Mouse (Mus musculus): ENCODE measurements around the gene Idi1.
"Not testable (repeated sequence)": the region's sequence is repeated elsewhere in the genome, so short reads cannot be mapped to it uniquely, and the experiment has no call there.

Idi1 gene

DNA sequence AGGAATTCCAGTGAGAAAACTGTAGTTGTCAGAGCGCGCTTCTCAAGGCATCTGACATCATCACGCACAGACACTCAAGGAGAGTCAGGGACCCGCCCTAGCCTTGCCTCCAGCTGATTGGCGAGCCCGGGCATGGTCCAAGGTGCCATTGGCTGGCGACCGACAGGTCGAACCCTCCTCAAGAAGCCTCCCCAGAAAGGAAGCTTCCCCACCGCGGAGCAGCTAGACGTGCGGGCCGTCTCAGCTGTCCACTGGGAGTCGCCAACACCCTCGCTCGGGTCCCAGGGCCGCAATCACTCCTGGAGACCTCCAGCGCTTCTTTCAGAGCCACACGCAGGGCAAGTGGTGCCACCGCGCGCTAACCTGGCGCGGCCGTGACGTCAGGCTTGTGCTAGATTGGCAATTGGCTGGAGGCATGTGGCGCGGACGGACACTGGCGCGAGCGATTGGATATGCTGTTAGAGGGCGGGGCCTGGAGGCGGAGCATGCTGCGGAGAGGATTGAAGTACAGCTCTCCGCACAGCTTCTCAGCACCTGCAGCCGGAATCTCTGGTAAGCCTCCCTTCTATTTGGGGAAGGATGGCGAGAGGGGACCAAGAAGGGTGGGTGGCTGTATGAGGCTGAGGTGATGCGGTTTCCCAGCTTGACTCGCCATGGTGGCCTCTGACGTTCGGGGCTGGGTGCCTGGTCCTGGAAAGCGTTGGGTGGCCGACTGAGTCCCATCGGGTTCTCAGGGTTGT is at the start of gene Idi1:
Idi1 (plus strand) TSS at position 57 of the 740 bp plus-strand sequence.
- peak; percentile 94 for DNase-seq (ENCODE audit: low read depth, low spot score)

DNA sequence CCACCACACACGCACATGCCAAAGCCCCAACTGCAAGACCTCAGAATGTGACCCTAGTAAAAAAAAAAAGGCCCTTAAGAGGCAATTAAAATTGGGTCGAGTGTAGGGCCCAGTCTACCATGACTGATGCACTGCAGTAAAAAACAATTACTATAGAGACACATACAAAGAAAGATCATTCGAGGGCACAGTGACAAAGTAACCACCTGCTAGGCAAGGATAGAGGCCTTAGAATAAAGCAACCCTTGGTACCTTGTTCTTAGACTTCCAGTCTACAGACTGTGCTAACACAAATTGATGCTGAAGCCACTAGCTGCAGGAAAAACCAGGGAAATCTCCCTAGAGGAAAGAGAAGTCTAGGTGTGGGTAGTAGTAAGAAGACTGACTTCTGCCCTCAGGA is 46.9 kb upstream of the Idi1 start:
- DNase-seq (ENCODE audit: low read depth, low spot score): no peak

DNA sequence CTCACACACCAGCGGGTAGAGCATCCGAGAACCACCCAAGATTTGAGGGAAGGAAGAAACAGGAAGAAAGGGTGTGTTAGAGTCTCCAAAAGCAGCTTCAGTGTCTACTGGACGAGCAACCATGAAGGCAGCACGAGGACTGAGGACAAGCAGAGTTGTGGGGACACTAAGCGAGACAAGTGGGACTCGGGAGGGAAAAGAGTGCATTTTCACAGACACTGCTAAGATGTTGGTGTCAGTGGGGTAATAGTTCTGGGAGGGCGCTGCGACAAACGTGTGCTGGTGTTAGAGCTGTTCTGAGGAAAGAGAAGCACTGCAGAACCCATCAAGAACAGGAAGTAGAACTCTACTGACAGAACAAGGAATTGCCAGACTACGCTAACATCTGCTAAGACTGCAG is 46.2 kb upstream of the Idi1 start:
- DNase-seq (ENCODE audit: low read depth, low spot score): no peak

DNA sequence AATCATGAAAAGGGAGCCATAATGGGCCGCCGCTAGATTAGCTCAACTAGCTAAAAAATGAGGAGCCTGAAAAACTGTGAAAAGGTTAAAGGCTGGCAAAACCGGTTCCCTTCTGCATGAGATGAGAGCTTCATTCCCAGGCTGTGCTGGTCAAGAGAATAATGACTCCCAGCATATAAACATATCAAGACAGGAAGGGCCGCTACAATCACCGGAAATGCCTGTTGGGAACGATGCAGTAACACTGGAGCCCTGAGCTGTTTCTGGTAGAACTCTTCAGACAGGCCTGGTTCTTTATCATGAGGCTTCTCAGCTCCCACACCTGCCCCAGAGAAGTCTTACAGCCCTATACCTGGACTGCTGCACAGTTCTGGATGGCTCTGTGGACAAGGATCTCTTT is 45.4 kb upstream of the Idi1 start:
- DNase-seq (ENCODE audit: low read depth, low spot score): no peak

DNA sequence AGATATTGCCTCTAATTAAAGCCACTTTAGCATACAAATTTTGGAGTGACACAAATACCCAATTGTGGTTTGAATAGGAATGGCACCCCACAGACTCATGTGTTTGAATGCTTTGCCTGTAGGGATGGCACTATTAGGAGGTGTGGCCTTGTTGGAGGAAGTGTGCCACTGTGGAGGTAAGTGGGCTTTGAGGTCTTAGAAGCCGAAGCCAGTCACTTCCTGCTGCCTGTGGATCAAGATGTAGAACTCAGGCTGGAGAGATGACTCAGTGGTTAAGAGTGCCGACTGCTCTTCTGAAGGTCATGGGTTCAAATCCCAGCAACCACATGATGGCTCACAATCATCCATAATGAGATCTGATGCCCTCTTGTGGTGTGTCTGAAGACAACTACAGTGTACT is 44.4 kb upstream of the Idi1 start:
- DNase-seq (ENCODE audit: low read depth, low spot score): no peak

DNA sequence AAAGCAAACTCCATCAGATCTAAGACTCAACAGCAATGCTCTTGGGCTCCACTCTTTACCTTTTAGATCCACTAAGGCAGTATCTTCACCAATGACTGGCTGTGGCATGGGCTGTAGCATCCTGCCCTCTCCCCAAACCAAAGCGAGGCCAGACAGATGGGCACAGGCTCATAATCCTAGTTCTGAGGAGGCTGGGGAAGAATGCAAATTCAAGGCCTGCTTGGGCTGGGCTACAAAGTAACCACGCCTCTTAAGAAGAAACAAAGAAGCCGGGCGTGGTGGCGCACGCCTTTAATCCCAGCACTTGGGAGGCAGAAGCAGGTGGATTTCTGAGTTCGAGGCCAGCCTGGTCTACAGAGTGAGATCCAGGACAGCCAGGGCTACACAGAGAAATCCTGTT is 43.5 kb upstream of the Idi1 start:
- not testable (repeated sequence) for DNase-seq (ENCODE audit: low read depth, low spot score)

DNA sequence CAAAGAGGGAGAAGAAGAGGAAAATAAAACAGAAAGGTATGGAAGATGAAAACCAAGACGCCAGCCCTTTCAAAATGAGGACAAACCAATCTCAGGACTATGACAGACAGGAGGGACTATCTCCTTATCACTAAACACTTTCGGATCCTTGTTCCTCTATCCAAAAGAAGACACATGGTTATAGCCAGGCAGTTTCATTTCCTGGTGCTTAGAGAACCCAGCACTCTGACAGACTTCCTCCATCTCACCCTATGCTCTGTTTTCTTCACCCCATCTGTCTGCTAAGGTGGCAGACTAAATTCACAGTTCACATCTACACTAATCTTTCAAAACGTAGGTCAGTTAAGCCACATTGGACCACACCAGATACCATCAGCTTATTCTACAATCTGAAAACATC is 43.0 kb upstream of the Idi1 start:
- DNase-seq (ENCODE audit: low read depth, low spot score): no peak

DNA sequence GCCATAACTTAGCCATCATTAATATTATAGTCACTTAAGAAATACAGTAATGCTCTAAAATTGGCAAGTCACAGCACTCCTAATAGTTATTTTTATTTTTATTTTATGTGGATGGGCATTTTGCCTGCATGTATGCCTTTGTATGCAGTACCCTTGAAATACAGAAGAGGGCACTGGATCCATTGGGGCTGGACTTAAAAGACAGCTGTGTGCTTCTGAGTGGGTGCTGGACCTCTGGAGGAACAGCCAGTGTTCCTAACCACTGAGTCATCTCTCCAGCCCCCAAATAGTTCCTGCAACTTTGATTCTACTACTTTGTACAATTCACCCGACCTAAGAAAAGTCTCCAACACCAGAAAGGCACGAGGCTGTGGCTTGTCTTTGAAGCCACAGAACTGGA is 37.6 kb upstream of the Idi1 start:
- no peak for DNase-seq (ENCODE audit: low read depth, low spot score)

DNA sequence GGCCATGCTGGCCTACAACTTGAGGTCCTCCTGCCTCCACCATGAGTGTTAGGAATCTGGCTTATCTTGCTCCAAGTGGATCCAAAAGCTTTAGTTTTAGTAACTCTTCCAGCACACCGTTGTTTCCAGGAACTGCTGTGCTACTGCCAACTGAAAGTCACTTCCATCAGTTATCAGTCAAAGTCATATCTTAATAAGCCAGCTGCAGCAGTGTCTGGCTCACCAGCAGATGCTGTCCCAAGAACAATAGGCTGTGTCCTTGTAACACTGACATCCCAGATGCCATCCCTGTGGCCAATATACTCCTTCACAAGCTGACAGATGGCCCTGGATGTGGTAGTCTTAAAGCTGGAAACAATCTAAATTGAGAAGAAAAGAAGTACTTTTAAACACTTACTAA is 36.0 kb upstream of the Idi1 start:
- no peak for DNase-seq (ENCODE audit: low read depth, low spot score)

DNA sequence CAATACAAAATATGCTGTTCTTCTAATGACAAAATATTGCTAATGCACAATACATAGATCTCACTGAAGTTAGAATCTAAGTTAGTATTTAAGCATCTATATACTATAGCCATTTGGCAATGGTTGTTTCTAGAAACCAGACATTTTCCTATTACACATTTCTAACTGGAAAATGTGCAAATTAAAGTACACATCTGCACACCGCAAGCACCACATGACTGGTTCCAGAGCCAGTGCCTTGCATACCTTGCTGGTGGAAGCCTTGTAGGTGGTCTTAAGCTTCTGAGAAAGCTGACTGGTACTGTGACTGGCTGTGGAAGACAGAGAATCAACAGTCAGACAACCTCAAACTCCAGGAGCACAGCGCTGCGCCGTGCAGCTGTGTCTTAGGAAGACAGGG is 31.9 kb upstream of the Idi1 start:
- DNase-seq (ENCODE audit: low read depth, low spot score): no peak

DNA sequence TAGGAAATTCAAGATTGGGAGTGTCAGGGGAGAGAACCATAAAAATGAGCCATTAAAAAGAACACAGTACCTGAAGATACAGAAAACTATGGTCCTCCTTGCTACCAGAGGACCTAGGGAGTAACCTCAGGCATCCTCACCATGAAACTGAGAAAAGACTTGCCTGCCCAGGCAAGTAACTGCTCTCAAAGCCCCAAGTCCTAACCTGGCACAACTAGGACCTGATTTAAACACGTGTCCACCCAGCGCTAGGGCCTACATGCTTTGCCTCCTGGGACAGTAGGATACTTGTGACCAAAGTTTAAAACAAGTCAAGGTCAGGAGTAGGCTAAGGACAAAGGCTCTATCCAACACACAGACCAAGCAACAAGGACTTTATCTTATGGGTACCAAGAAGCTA is 30.5 kb upstream of the Idi1 start:
- DNase-seq (ENCODE audit: low read depth, low spot score): no peak

DNA sequence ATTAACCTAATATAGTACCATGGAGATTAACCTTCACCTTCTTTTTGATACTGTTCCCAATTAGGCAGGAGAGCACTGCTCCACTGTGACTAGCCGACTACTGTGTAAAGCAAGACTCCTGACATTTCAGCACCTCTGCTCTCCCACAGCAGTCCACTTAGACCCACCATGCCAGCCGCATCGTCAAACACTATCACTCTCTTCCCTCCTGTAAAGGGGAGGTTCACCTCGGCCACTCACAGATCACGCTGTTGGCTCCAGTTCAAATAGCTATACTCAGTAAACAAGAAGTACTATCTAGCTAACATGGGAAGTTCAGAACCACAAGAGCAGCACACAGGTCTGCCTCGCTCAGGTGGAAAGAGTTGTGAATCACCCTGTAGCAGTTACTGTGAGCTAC is 26.8 kb upstream of the Idi1 start:
- DNase-seq (ENCODE audit: low read depth, low spot score): no peak

DNA sequence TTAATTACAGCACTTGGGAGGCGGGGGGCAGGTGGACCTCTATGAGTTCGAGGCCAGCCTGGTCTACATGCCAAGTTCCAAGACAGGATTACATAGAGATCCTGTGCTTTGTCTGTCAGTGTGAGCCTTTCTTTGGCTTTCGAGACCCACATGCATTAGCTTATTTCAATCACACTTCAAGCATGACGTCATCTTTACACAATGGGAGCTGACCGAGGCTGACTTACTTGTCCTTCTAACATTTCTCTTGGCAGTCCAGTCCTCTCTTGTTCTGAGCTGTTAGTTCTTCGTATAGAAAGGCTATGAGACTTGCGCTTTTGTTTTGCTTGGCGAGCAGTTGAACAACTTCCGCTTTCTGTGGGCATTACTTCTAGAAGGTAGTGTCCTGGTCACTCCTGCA is 24.4 kb upstream of the Idi1 start:
- no peak for DNase-seq (ENCODE audit: low read depth, low spot score)

DNA sequence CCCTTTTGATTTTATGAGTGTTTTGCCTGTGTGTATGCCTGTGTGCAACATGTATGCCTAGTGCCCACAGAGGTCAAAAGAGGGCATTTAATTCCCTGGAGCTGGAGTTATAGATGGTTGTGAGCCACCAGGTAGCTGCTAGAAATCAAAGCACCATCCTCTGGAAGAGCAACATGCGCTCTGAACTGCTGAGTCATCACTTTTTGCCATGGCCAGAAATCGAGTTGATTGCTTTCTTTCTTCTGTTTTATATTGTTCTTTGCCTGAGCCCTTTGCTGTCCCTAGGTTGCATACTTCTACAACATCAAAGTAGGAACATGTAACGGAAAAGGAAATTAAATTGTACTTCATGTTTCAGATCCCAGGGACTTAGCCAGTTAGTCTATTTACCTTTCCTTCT is 20.3 kb upstream of the Idi1 start:
- DNase-seq (ENCODE audit: low read depth, low spot score): no peak

DNA sequence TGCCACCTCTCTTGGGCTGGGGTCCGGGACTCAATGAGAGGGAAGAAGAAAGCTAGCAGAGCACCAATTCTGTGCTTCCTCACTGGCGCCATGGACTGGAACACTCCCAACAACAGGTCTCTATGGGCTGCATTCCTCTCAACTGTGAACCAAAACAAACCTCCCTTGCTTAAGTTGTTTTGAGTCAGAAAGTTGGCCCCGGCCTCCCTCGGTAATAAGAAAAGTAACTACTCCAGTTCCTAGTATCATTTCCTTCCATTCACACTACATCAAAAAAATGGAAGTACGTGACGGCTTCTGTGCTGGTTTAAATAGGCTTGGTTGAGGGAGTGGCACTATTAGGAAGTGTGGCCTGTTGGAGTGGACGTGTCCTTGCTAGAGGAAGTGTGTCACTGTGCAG is 18.7 kb upstream of the Idi1 start:
- DNase-seq (ENCODE audit: low read depth, low spot score): no peak

DNA sequence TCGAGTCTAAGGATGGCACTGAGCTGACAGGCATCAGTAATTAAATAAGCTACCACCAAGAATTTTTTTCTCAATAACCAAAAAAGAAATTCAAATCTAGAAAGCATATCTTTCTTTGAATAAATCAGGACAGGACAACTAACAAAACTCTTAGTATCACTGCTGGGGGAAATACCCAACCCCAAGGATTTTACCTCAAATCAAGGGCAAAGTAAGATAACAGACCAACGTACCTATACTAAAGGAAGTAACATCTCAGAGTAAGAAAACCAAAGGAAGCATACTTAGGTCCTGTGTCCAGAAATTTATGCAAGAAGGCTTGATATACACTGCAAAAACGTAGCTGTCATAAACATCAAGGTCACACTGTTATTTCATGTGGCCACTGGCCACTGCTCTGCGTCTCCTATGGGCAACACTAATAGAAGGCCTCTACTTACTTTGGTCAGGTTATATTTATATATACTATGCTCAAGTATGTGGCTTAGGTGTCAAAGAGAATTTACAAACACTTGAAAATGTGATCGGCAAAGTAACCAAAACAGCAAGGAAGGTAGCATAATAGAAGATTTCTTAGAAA is 15.6 kb upstream of the Idi1 start:
- DNase-seq (ENCODE audit: low read depth, low spot score): no peak

DNA sequence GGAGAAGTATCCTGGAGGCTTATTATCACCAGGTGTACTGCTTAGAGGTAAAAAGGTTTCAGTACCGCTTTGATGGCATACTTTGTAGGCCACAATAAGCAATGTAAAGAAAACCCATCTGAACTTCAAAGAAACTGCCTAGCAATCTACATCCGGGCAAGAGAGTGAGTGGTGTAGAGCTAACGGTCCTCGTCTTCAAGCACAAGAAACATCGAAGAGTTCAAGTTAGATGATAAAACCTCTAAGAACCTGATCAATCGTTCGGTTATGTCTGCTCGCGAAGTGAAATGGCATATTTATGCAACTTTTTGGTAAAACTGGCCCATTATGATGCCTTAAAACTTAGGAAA is 15.2 kb upstream of the Idi1 start:
- no peak for DNase-seq (ENCODE audit: low read depth, low spot score)

DNA sequence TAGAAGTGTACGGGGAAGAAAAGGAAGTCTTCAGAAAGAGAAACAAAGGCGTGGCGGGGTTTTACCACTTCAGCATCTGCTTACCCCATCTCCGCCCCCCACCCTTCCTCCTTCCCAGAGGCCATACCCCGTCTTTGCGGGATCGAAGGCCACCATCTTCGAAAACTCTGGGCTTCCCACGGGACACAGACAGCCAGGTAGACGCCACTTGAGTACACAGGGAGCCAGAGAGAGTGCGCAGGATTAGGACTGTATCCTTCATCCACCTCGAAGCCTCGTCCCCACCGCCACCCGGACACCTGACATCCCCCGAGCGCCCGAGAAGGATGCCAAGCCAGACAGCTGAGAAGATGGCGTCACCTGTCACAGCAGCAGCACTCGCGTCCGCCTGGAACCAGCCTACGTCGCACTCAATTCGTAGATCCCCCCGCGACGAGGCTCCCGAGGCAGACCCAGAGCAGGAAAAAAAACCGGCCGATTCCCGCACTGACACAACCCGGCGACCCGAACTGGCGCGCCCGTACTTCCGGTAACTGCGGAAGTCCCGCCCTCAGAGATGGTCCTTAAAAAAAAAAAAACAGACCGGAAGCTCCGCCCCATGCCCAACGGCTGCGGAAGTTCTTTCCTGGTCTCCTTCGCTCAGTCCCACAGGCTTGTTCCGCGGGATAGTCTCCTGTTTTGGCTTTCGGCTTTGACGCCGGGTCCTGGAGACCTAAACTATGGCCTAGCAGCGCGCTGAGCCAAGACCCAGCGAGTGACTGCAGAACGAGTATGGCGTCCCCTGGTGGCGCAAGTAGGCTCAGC is 14.6 kb upstream of the Idi1 start:
- DNase-seq (ENCODE audit: low read depth, low spot score): peak; percentile 84

DNA sequence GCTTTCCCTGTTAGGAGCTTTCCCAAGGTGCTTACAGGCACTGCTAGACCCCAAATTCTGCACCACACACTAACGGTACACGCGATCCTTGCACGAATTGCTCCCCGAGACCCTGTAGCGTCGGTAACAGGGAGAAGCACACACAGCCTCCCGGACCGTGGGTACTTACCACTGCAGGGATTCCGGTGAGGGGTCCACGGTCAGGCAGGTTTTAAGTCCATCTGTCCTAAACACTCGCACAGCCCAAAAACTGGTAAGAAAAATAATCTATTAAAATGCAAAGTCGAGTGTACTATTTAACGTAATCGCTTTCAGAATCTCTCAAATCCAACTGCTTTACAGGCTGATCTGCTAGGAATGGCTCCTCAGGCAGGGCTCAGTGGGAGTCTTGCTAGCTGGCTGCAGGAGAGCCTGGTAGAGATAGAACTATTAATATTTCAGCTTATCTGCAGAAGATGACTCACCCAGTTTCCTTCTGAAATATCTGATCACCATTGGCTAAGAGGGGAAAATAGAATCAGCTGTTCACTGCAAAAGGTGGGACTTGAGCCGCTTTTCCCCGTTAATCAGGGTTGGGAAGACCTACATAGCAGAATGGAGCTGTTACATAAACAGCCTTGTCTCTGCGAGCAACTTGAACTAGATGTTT is 13.9 kb upstream of the Idi1 start, which contains the start of gene Wdr37:
Wdr37 (minus strand) TSS at position 596 of the 649 bp plus-strand sequence.
- no peak for DNase-seq (ENCODE audit: low read depth, low spot score)

DNA sequence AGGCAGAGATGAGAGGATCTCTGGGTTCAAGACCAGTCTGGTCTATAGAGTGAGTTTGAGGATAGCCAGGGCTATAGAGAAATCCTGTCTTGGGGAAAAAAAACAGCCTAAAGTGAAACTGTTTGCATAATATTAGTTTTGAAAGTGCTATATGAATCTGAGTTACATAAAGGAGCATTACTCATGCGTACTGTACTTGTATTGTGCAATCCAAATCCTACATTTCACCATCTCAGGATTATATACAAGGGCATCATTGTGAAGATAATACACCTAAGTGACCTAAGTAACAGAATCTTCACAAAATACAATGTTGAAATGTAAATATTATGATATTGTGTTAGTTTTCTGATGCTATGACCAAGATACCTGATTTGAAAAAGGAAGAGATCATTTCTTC is 11.5 kb upstream of the Idi1 start:
- DNase-seq (ENCODE audit: low read depth, low spot score): no peak

DNA sequence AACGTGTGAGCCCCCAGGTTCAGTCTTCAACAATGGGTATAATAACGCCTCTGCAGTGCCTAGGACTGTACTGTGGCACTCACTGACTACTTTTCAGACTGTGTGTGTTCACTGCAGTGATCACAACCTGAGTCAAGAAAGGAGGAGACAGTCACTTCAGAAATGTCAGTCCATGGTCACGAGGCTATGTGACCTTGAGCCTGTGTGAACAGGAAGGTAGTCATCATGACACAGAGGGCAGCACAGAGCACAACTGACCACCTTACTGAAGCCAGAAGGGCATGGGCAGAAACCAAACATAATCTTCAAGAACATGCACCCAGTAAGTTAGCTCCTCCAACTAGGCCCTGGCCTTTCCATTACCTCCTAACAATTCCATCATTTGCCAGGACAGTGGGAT is 3.7 kb upstream of the Idi1 start:
- no peak for DNase-seq (ENCODE audit: low read depth, low spot score)

DNA sequence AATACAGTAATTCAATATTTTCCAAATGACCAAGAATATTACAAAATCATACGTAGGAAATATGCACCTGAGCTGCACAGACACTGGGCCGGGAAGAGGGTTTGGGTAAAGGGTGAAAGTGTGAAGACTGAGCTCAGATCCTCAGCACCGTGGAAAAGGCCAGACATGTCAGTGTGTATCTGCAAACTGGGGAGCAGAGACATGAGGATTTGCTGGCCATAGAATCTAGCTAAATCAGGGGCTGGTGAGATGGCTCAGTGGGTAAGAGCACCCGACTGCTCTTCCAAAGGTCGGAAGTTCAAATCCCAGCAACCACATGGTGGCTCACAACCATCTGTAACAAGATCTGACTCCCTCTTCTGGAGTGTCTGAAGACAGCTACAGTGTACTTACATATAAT is 1.4 kb upstream of the Idi1 start:
- DNase-seq (ENCODE audit: low read depth, low spot score): not testable (repeated sequence)

DNA sequence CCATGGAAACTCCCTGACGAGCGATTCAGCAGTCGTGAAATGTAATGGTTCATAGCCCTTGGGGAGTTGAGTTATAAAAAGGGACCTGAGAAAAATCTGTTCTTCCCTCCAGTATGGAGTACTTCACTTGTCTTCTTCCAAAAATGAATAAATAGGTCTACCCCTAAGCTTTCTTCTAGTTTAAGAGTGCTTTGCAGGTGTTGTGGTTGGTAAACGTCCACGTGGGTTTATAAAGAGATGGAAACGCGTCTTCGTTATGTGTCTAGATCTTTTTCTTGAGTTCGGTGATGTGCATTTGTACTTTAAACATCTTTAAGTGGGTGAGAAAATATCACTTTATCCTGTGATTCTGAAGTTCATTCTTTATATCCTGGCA is 872 bp downstream of the Idi1 start:
- DNase-seq (ENCODE audit: low read depth, low spot score): no peak
